Mouse (Mus musculus): ENCODE measurements around the gene Atl1. TPM values are rescaled to one million over a fixed set of nuclear protein-coding genes. Genes with fewer than 3 reads are reported as not detected.
A peak's percentile ranks its signal among the peaks of the same experiment; 100 is the strongest.

Gene Atl1
- polyA plus RNA-seq, 1 experiment from 2014 or later: 1.5 TPM

DNA sequence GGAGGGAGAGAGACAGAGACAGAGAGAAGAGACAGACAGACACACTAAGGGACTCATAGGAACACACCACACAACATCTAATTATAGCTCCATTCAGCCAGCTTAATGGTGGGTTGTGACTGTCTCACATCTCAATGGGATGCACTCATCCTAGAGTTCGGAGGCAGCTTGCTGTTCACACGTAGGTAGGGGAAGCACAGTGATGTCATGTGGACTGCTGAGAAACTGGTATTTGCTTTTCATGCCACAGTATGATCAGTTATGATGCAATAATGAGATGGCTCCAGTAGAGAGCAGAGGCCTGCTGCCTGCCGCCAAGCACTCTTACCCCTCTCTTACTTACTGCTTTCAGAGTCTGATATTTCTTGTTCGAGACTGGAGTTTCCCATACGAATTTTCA is 53.4 kb downstream of the Atl1 start:
- Histone ChIP-seq H3K4me1 (replicated peaks) (no peaks in the 10 kb centered on the region; the same call in 1 of the 2 replicates), H3K27me3 (no peaks in the 10 kb centered on the region), H3K36me3 (replicated peaks) (no peaks in the 10 kb centered on the region), H3K9ac (no peak overlapping the region), H3K4me2 (no peak overlapping the region), H3K9me3 (replicated peaks) (no peaks in the 10 kb centered on the region), H3K27ac (replicated peaks) (no peak overlapping the region), H3K4me3 (replicated peaks) (no peak overlapping the region)
- 68% methylated on average over 5 of the region's 5 CpGs for WGBS (ENCODE audit: insufficient replicate concordance)
- ATAC-seq (ENCODE audit: insufficient read depth): no peak

DNA sequence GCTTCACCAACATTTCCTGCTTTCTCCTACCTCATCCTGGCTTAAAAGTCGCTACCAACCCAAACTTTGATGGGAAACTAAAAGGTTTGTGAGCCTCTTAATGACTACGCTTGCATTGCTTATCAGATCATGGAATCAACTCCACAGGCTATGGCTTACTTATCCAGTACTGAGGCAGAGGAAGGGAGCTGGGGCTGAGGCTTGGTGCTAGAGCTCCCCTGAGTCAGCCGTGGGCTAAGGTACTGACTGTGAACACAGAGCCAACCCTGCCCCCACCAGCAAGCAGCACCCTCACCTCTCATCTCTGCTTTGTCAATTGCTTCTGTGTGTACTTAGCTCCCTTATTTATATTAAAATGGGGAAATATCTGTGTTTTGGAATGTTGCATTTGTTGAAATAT is 55.1 kb downstream of the Atl1 start:
- no peak overlapping the region for H3K9ac ChIP-seq
- H3K4me3 ChIP-seq (replicated peaks): no peak overlapping the region
- H3K9me3 ChIP-seq (replicated peaks): no peaks in the 10 kb centered on the region
- H3K4me1 ChIP-seq (replicated peaks): no peaks in the 10 kb centered on the region; the same call in 1 of the 2 replicates
- H3K27me3 ChIP-seq: no peaks in the 10 kb centered on the region
- ATAC-seq (ENCODE audit: insufficient read depth): no peak
- no peaks in the 10 kb centered on the region for H3K36me3 ChIP-seq (replicated peaks)
- 40% methylated on average over 3 of the region's 3 CpGs for WGBS (ENCODE audit: insufficient replicate concordance)
- no peak overlapping the region for H3K4me2 ChIP-seq
- no peak overlapping the region for H3K27ac ChIP-seq (replicated peaks)

DNA sequence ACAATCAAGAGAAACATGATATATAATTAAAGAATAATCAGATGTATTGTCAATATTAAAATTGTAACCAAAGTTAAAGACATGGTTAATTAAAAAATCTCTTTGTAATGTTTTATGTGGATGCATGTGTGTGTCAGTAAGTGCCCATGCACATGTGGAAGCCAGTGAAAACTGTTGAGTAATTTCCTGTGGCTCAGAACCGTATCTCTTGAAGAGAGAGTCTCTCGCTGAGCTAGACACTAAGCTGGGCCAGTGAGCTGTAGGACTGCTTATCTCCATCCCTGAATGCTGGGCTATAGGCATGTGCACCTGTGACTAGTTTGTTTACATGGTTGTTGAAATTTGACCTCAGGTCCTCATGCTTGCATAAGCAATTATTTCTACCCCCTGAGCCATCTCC is 65.0 kb downstream of the Atl1 start:
- H3K4me3 ChIP-seq (replicated peaks): no peak overlapping the region
- no peaks in the 10 kb centered on the region for H3K9me3 ChIP-seq (replicated peaks)
- no peak overlapping the region for H3K9ac ChIP-seq
- H3K27ac ChIP-seq (replicated peaks): no peak overlapping the region
- H3K27me3 ChIP-seq: no peaks in the 10 kb centered on the region
- ATAC-seq (ENCODE audit: insufficient read depth): no peak
- WGBS (ENCODE audit: insufficient replicate concordance): 21% methylated on average over 2 of the region's 2 CpGs
- H3K36me3 ChIP-seq (replicated peaks): peaks cover 23% of the 10 kb centered on the region
- peaks cover 5% of the 10 kb centered on the region for H3K4me1 ChIP-seq (replicated peaks)
- no peak overlapping the region for H3K4me2 ChIP-seq

DNA sequence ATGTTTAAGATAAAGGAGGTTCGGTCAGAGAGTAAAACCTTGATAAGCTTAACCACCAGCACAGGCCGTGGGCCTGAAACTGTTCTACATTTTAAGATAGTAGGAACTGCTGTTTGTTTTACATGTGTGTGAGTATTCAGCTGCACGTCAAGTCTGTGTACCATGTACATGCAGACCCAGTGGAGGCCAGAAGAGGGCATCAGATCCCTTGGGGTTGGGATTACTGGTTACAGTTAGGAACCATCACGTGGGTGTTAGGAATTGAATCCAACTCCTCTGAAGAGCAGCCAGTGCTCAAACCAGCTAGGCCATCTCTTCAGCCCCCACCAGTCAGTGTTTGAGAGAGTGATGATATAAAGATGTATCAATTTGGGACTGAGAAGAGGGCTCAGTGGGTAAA is 70.1 kb downstream of the Atl1 start:
- no peaks in the 10 kb centered on the region for H3K27me3 ChIP-seq
- no peak overlapping the region for H3K4me2 ChIP-seq
- peaks cover 20% of the 10 kb centered on the region for H3K4me1 ChIP-seq (replicated peaks)
- no peaks in the 10 kb centered on the region for H3K9me3 ChIP-seq (replicated peaks)
- H3K36me3 ChIP-seq (replicated peaks): peaks cover 64% of the 10 kb centered on the region
- no peak overlapping the region for H3K27ac ChIP-seq (replicated peaks)
- H3K4me3 ChIP-seq (replicated peaks): no peak overlapping the region
- no peak overlapping the region for H3K9ac ChIP-seq
- 29% methylated on average over 4 of the region's 4 CpGs for WGBS (ENCODE audit: insufficient replicate concordance)
- ATAC-seq (ENCODE audit: insufficient read depth): peak; percentile 47; the same call in 1 of the 2 replicates

DNA sequence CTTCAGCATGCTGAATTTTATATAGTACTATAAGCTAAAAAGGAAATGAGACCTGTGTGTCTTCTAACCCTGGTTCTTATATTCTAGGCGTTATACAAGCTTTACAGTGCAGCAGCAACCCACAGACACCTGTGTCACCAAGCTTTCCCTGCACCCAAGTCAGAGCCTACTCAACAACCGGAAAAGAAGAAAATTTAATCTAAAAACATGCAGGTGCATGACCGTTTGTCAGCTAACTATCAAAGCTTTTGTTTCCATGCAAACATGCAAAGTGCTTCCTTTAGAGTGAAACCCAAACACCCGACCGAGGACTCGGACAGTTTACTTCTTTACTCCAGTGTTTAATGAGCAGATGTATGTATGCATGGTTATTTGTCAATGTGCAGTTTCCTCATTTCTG is 70.7 kb downstream of the Atl1 start:
- Histone ChIP-seq H3K4me3 (replicated peaks) (no peak overlapping the region), H3K4me2 (no peak overlapping the region), H3K36me3 (replicated peaks) (peaks cover 71% of the 10 kb centered on the region), H3K27me3 (no peaks in the 10 kb centered on the region), H3K4me1 (replicated peaks) (peaks cover 20% of the 10 kb centered on the region), H3K9ac (no peak overlapping the region), H3K9me3 (replicated peaks) (no peaks in the 10 kb centered on the region), H3K27ac (replicated peaks) (no peak overlapping the region)
- ATAC-seq (ENCODE audit: insufficient read depth): no peak
- 81% methylated on average over 6 of the region's 6 CpGs for WGBS (ENCODE audit: insufficient replicate concordance)

DNA sequence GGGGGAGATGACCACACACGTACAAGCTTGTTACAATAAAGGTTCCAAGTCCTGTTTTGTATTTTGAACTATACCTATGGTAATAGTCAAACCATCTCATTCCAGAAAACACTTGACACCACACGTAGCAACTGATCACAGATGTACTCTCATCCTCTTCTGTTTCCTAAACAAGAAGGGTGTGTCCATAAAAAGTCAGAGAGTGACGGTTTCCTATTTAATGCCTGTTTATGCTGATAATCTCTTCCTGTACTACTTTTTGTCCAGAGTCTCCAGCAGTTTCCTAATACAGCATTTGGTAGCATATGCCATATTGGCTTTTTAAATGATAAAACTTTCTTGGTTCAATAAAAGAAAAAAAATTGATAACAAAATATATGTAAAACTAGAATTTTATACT is 73.2 kb downstream of the Atl1 start:
- peaks cover 86% of the 10 kb centered on the region for H3K36me3 ChIP-seq (replicated peaks)
- no peak overlapping the region for H3K4me3 ChIP-seq (replicated peaks)
- no peaks in the 10 kb centered on the region for H3K27me3 ChIP-seq
- H3K4me1 ChIP-seq (replicated peaks): peaks cover 20% of the 10 kb centered on the region
- no peaks in the 10 kb centered on the region for H3K9me3 ChIP-seq (replicated peaks)
- no peak overlapping the region for H3K27ac ChIP-seq (replicated peaks)
- 36% methylated on average over 3 of the region's 3 CpGs for WGBS (ENCODE audit: insufficient replicate concordance)
- H3K4me2 ChIP-seq: no peak overlapping the region
- 0 out of 2 replicates have a peak, but pooled peaks have one; percentile 40 for ATAC-seq (ENCODE audit: insufficient read depth)
- no peak overlapping the region for H3K9ac ChIP-seq

DNA sequence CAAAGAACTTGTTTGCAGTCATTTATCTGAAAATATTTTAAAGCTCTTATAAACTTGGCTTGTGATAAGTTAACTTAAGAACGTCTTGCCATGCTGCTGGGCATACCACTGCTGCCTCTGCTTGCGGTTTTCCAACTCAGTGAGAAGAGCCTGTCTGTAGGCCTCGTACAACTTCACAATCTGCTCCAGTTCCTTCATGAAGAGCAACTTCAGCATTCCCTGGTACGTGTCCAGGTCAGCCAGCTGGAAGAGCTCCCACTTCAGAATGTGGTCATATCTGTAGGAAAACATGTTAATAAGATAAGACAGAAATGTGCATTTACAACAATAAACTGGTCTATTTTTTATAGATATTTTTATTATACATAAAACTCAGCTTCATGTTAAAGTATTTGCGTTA is 73.7 kb downstream of the Atl1 start:
- no peak for ATAC-seq (ENCODE audit: insufficient read depth)
- Histone ChIP-seq H3K9me3 (replicated peaks) (no peaks in the 10 kb centered on the region), H3K4me1 (replicated peaks) (peaks cover 20% of the 10 kb centered on the region), H3K27me3 (no peaks in the 10 kb centered on the region), H3K4me2 (no peak overlapping the region), H3K27ac (replicated peaks) (no peak overlapping the region), H3K36me3 (replicated peaks) (peaks cover 86% of the 10 kb centered on the region), H3K4me3 (replicated peaks) (no peak overlapping the region), H3K9ac (no peak overlapping the region)
- 41% methylated on average over 5 of the region's 5 CpGs for WGBS (ENCODE audit: insufficient replicate concordance)

DNA sequence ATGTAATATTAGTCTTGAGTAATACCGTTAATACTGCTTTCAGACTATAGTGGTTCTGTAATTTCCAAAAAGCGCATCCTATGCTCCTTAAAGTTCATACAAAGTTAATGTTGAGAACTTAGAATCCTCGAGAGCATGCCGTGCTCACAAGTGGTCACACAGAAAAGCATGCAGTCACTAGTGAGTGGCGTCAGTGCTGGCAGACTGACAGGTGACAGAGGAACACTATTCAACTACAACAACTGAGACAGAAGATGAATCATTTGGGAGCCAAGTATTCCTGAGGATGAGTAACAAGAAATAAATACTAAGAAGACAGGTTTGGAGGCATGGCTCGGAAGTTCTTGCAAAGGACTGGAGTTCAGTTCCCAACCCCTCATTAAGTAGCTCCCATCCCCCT is 74.7 kb downstream of the Atl1 start:
- Histone ChIP-seq H3K9me3 (replicated peaks) (no peaks in the 10 kb centered on the region), H3K4me2 (no peak overlapping the region), H3K4me3 (replicated peaks) (no peak overlapping the region), H3K36me3 (replicated peaks) (peaks cover 85% of the 10 kb centered on the region), H3K4me1 (replicated peaks) (peaks cover 18% of the 10 kb centered on the region), H3K27me3 (no peaks in the 10 kb centered on the region), H3K9ac (no peak overlapping the region), H3K27ac (replicated peaks) (no peak overlapping the region)
- 89% methylated on average over 6 of the region's 6 CpGs for WGBS (ENCODE audit: insufficient replicate concordance)
- no peak for ATAC-seq (ENCODE audit: insufficient read depth)

DNA sequence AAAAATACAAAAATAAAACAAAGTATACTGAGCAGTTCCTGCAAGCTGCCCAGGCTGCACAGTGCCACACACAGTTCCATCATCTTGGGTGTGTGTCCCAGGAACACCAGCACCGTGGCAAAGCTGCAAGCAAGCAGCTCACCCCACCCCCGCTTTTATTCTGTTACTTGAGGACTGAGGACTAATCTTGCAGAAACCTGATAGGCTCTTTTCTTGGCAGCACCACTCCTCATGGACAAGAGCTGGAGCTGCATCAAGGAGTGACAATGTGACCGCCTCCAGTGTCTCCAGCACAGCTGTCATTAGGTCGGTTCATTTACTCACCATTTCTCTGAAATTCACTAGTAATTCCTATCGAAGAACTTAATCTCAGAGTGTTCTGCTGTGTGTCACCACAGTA is 75.7 kb downstream of the Atl1 start:
- no peak overlapping the region for H3K9ac ChIP-seq
- H3K27me3 ChIP-seq: no peaks in the 10 kb centered on the region
- 64% methylated on average over 5 of the region's 5 CpGs for WGBS (ENCODE audit: insufficient replicate concordance)
- ATAC-seq (ENCODE audit: insufficient read depth): no peak
- H3K4me2 ChIP-seq: no peak overlapping the region
- H3K4me1 ChIP-seq (replicated peaks): peaks cover 10% of the 10 kb centered on the region
- H3K9me3 ChIP-seq (replicated peaks): no peaks in the 10 kb centered on the region
- H3K36me3 ChIP-seq (replicated peaks): peaks cover 83% of the 10 kb centered on the region
- H3K27ac ChIP-seq (replicated peaks): no peak overlapping the region
- H3K4me3 ChIP-seq (replicated peaks): no peak overlapping the region

DNA sequence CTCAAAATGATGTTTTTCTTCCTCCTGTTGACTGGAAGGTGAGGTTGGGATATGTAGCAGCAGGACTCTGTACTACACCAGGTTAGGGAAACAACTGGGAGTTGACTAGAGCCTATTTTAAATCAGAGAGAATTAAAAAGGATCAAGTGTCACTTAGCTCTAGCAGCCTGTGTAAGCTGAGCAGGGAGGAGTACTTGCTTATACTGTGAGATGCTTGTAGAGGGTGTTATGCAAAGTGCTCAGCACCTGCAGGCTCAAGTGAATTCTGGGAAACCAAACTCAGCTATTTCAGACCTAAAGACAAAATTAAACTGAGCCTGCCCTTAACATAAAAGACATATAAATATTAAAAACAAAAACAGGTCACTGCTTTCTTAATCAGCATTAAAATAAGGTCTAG is 81.3 kb downstream of the Atl1 start:
- H3K36me3 ChIP-seq (replicated peaks): peaks cover 71% of the 10 kb centered on the region
- ATAC-seq (ENCODE audit: insufficient read depth): no peak
- H3K9ac ChIP-seq: no peak overlapping the region

DNA sequence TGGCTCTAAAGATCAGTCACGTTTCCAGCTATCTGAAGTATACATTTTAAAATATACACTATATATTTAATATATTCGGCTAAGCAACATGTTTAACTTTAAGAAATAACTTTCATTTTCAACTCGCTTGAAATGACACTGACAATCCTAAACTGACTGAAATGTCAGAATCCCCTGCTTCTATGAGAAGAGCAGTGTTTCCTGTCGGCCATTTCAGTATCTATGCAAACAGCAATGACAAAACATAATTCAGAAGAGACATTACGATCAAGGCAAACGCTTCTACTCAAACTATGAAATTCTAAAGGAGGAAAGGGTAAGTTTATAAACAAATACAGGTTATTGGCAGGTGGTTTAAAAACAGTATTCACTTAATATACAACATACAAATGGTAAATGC is 84.3 kb downstream of the Atl1 start:
- no peak overlapping the region for H3K9ac ChIP-seq
- ATAC-seq (ENCODE audit: insufficient read depth): no peak
- peaks cover 67% of the 10 kb centered on the region for H3K36me3 ChIP-seq (replicated peaks)
- no peaks in the 10 kb centered on the region for H3K27me3 ChIP-seq
- 67% methylated on average over 6 of the region's 6 CpGs for WGBS (ENCODE audit: insufficient replicate concordance)
- H3K4me3 ChIP-seq (replicated peaks): no peak overlapping the region
- H3K4me1 ChIP-seq (replicated peaks): peaks cover 15% of the 10 kb centered on the region
- no peaks in the 10 kb centered on the region for H3K9me3 ChIP-seq (replicated peaks)
- H3K27ac ChIP-seq (replicated peaks): no peak overlapping the region
- H3K4me2 ChIP-seq: no peak overlapping the region

More for the DNA sequence above, 81.3 kb downstream of the Atl1 start:
- no peak overlapping the region for H3K27ac ChIP-seq (replicated peaks)
- no peaks in the 10 kb centered on the region for H3K9me3 ChIP-seq (replicated peaks)
- peaks cover 7% of the 10 kb centered on the region; the same call in 1 of the 2 replicates for H3K4me1 ChIP-seq (replicated peaks)
- no peaks in the 10 kb centered on the region for H3K27me3 ChIP-seq
- H3K4me2 ChIP-seq: no peak overlapping the region
- H3K4me3 ChIP-seq (replicated peaks): no peak overlapping the region

DNA sequence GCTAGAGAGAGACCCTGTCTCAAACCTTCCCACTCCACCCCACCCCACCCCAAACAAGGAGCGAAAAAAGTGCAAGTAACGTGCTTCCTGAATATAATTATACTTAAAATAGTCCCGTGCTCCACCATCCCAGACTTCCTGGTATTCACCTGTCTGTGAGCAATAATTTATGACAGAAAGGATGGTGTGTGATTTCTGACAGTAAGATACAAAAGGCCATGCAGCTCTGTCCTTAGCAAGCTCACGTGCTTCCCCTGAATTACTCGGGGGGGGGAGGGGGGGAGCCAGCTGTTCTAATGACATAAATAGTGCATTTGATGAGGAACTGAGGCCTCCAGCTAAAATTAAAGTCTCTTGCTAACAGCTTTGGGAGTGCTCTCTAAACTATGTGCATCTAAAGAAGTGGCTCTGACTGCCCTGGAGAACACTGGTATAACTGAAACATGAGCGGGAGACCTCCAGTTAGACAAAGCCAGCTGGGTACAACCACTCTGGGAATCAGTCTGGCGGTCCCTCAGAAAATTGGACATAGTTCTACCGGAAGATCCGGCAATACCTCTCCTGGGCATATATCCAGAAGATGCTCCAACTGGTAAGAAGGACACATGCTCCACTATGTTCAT is 85.1 kb downstream of the Atl1 start:
- ATAC-seq (ENCODE audit: insufficient read depth): no peak
- H3K36me3 ChIP-seq (replicated peaks): peaks cover 68% of the 10 kb centered on the region
- H3K27ac ChIP-seq (replicated peaks): no peak overlapping the region
- no peaks in the 10 kb centered on the region for H3K9me3 ChIP-seq (replicated peaks)
- H3K4me1 ChIP-seq (replicated peaks): peaks cover 19% of the 10 kb centered on the region
- 65% methylated on average over 9 of the region's 9 CpGs for WGBS (ENCODE audit: insufficient replicate concordance)
- no peak overlapping the region for H3K4me2 ChIP-seq
- H3K27me3 ChIP-seq: no peaks in the 10 kb centered on the region
- H3K4me3 ChIP-seq (replicated peaks): no peak overlapping the region
- H3K9ac ChIP-seq: no peak overlapping the region
